Mouse (Mus musculus): ENCODE measurements around the gene S100a3. TPM values are rescaled to one million over a fixed set of nuclear protein-coding genes. Genes with fewer than 3 reads are reported as not detected.
A peak's percentile ranks its signal among the peaks of the same experiment; 100 is the strongest.

S100a3 gene
- polyA plus RNA-seq (2012; rRNA removed), result 3.3 and 4.7 TPM in 2 replicates

GRCm38 (mm10) chr3:90560008-90560628, at the start of gene S100a3:
Gene S100a3, plus strand, starts transcription at chr3:90560578.
- no peak for DNase-seq (ENCODE audit: low spot score)

- DNase-seq (ENCODE audit: low spot score), result no peak
Measured at GRCm38 (mm10) chr3:90512276-90512675, 48.1 kb upstream of the S100a3 start.

- no peak for DNase-seq (ENCODE audit: low spot score)
Measured at GRCm38 (mm10) chr3:90512948-90513642, 47.3 kb upstream of the S100a3 start.

GRCm38 (mm10) chr3:90513796-90514590, 46.4 kb upstream of the S100a3 start, which contains the start of the genes S100a1 and S100a13:
Gene S100a1, minus strand, starts transcription at chr3:90514392.
Gene S100a13, plus strand, starts transcription at chr3:90514435.
- DNase-seq (ENCODE audit: low spot score), result peak; percentile 60

- peak; percentile 50 for DNase-seq (ENCODE audit: low spot score)
Measured at GRCm38 (mm10) chr3:90514691-90515090, 45.7 kb upstream of the S100a3 start.

GRCm38 (mm10) chr3:90515242-90515641, 45.1 kb upstream of the S100a3 start:
- DNase-seq (ENCODE audit: low spot score), result no peak

GRCm38 (mm10) chr3:90515789-90516188, 44.6 kb upstream of the S100a3 start:
- DNase-seq (ENCODE audit: low spot score), result no peak

- DNase-seq (ENCODE audit: low spot score), result no peak
Measured at GRCm38 (mm10) chr3:90517711-90518110, 42.7 kb upstream of the S100a3 start.

- no peak for DNase-seq (ENCODE audit: low spot score)
Measured at GRCm38 (mm10) chr3:90525421-90525820, 35.0 kb upstream of the S100a3 start.

- no peak for DNase-seq (ENCODE audit: low spot score)
Measured at GRCm38 (mm10) chr3:90526076-90526475, 34.3 kb upstream of the S100a3 start.

GRCm38 (mm10) chr3:90526580-90526979, 33.8 kb upstream of the S100a3 start, which contains the start of gene S100a14:
Gene S100a14, plus strand, starts transcription at chr3:90526856.
- DNase-seq (ENCODE audit: low spot score), result peak; percentile 63

- DNase-seq (ENCODE audit: low spot score), result no peak
Measured at GRCm38 (mm10) chr3:90527291-90527873, 33.0 kb upstream of the S100a3 start.

- DNase-seq (ENCODE audit: low spot score), result no peak
Measured at GRCm38 (mm10) chr3:90531713-90532112, 28.7 kb upstream of the S100a3 start.

GRCm38 (mm10) chr3:90535446-90535845, 24.9 kb upstream of the S100a3 start:
- no peak for DNase-seq (ENCODE audit: low spot score)

GRCm38 (mm10) chr3:90537141-90537904, 23.1 kb upstream of the S100a3 start, which contains the start of gene S100a16:
Gene S100a16, plus strand, starts transcription at chr3:90537254.
- DNase-seq (ENCODE audit: low spot score), result peak; percentile 76

- DNase-seq (ENCODE audit: low spot score), result peak; percentile 46
Measured at GRCm38 (mm10) chr3:90537905-90538296, 22.5 kb upstream of the S100a3 start.

GRCm38 (mm10) chr3:90540904-90541303, 19.5 kb upstream of the S100a3 start:
- DNase-seq (ENCODE audit: low spot score), result no peak

- DNase-seq (ENCODE audit: low spot score), result no peak
Measured at GRCm38 (mm10) chr3:90549676-90550420, 10.5 kb upstream of the S100a3 start.

- no peak for DNase-seq (ENCODE audit: low spot score)
Measured at GRCm38 (mm10) chr3:90550421-90550790, 10.0 kb upstream of the S100a3 start.

- DNase-seq (ENCODE audit: low spot score), result no peak
Measured at GRCm38 (mm10) chr3:90552231-90552630, 8.1 kb upstream of the S100a3 start.

All from urinary bladder, adult 2 months (tissue).